11 mouse cellular contexts compared by ENCODE assay signal in genomic region chr1:73943255-73943654, GRCm38 (mm10).
DNase-seq lines count a peak whose midpoint lies in the region; ATAC-seq lines count a peak whose summit lies in the region.
"Had no signal": no experiment of that assay in that cellular context is flagged by ENCODE, and none has a peak within 500 bp of the region (broad histone marks: within the 10 kb centered on the region; RNA-seq: fewer than 3 reads in every experiment).

No protein-coding gene starts in this region.

- 82% methylated on average over 5 of the region's 5 CpGs for WGBS in heart, embryonic 10.5 days
- 83% methylated on average over 5 of the region's 5 CpGs for WGBS in embryonic facial prominence, embryonic 13.5 days
- WGBS in limb, embryonic 15.5 days = 72% methylated on average over 5 of the region's 5 CpGs
- WGBS in forebrain, embryonic 12.5 days = 84% methylated on average over 5 of the region's 5 CpGs

- no peak overlapping the region for H3K9ac ChIP-seq in embryonic facial prominence, embryonic 13.5 days
- H3K9ac ChIP-seq in limb, embryonic 15.5 days = no peak overlapping the region
- H3K9ac ChIP-seq in forebrain, embryonic 12.5 days = no peak overlapping the region

- no peak overlapping the region for H3K4me3 ChIP-seq in heart, embryonic 10.5 days
- H3K4me3 ChIP-seq in embryonic facial prominence, embryonic 13.5 days = no peak overlapping the region
- H3K4me3 ChIP-seq in limb, embryonic 15.5 days = no peak overlapping the region
- H3K4me3 ChIP-seq in forebrain, embryonic 12.5 days (replicated peaks) = no peak overlapping the region
- H3K4me3 ChIP-seq: megakaryocyte, embryonic 14.5 days had no signal

- H3K27me3 ChIP-seq in heart, embryonic 10.5 days (ENCODE audit: insufficient read depth, poor library complexity, severe bottlenecking) = peaks cover 46% of the 10 kb centered on the region
- no peaks in the 10 kb centered on the region for H3K27me3 ChIP-seq in embryonic facial prominence, embryonic 13.5 days
- H3K27me3 ChIP-seq in limb, embryonic 15.5 days = no peaks in the 10 kb centered on the region
- H3K27me3 ChIP-seq in forebrain, embryonic 12.5 days = no peaks in the 10 kb centered on the region

- ATAC-seq in embryonic facial prominence, embryonic 13.5 days (ENCODE audit: insufficient number of reproducible peaks, insufficient read depth, low FRiP score, low TSS enrichment, low read depth) = 0 out of 2 replicates have a peak, but pooled peaks have one; percentile 9
- no peak for ATAC-seq in limb, embryonic 15.5 days (ENCODE audit: insufficient number of reproducible peaks, low FRiP score, low TSS enrichment, low read depth)
- ATAC-seq in forebrain, embryonic 12.5 days (ENCODE audit: low FRiP score) = no peak

- intact Hi-C loops in heart, postnatal 10 days (cut with DNase I) = loop anchor here (2.0 kb wide), 1 partner anchor 20 kb away; no protein-coding TSS in a partner anchor

- no peak overlapping the region for H3K4me2 ChIP-seq in embryonic facial prominence, embryonic 13.5 days
- no peak overlapping the region for H3K4me2 ChIP-seq in limb, embryonic 15.5 days
- no peak overlapping the region for H3K4me2 ChIP-seq in forebrain, embryonic 12.5 days

- DNase-seq in heart, embryonic 10.5 days (ENCODE audit: low spot score) = no peak
- DNase-seq in heart, postnatal 10 days = no peak
- peak; percentile 41 for DNase-seq in layer of hippocampus, adult 9-11 months
- no peak for DNase-seq in layer of hippocampus, adult 9-10 months (ENCODE audit: low spot score)
- DNase-seq in right cerebral cortex, postnatal 14 days = no peak
- DNase-seq: spleen, adult 18-20 months; thymus, postnatal 25 days had no signal

- H3K4me1 ChIP-seq in heart, embryonic 10.5 days = peaks cover 85% of the 10 kb centered on the region
- H3K4me1 ChIP-seq in embryonic facial prominence, embryonic 13.5 days = peaks cover 30% of the 10 kb centered on the region
- H3K4me1 ChIP-seq in limb, embryonic 15.5 days = peaks cover 47% of the 10 kb centered on the region
- peaks cover 24% of the 10 kb centered on the region for H3K4me1 ChIP-seq in forebrain, embryonic 12.5 days

- H3K27ac ChIP-seq in heart, embryonic 10.5 days = peak overlapping the region; percentile 9; the same call in 1 of the 2 replicates
- peak overlapping the region; percentile 76 for H3K27ac ChIP-seq in embryonic facial prominence, embryonic 13.5 days
- peak overlapping the region; percentile 86 for H3K27ac ChIP-seq in limb, embryonic 15.5 days
- H3K27ac ChIP-seq in forebrain, embryonic 12.5 days = no peak overlapping the region

- H3K36me3 ChIP-seq in heart, embryonic 10.5 days = peaks cover 50% of the 10 kb centered on the region
- peaks cover 26% of the 10 kb centered on the region for H3K36me3 ChIP-seq in embryonic facial prominence, embryonic 13.5 days
- H3K36me3 ChIP-seq in limb, embryonic 15.5 days = peaks cover 23% of the 10 kb centered on the region
- H3K36me3 ChIP-seq in forebrain, embryonic 12.5 days (replicated peaks) = no peaks in the 10 kb centered on the region

- H3K9me3 ChIP-seq in heart, embryonic 10.5 days = no peaks in the 10 kb centered on the region
- no peaks in the 10 kb centered on the region for H3K9me3 ChIP-seq in embryonic facial prominence, embryonic 13.5 days
- no peaks in the 10 kb centered on the region for H3K9me3 ChIP-seq in limb, embryonic 15.5 days
- no peaks in the 10 kb centered on the region for H3K9me3 ChIP-seq in forebrain, embryonic 12.5 days
- H3K9me3 ChIP-seq: megakaryocyte, embryonic 14.5 days had no signal
